Mouse (Mus musculus) C2C12 (cell line): ENCODE measurements around the gene Gm3045.

Experiments used
- CEBPB ChIP-seq: IDR thresholded peaks from one replicate; pipeline ENCODE4 v1.6.1; 2011; ENCODE audit warnings: low read depth, mild to moderate bottlenecking, control low read depth, moderate library complexity
- CTCF ChIP-seq: IDR thresholded peaks from one replicate; pipeline ENCODE4 v1.5.1; 2011; ENCODE audit not compliant: control insufficient read depth, insufficient read depth, insufficient read length
- FOSL1 ChIP-seq: IDR thresholded peaks from one replicate; pipeline ENCODE4 v1.8.0; 2011; ENCODE audit warnings: mild to moderate bottlenecking, low read length; ENCODE audit not compliant: poor library complexity, insufficient read depth, severe bottlenecking
- MAX ChIP-seq: IDR thresholded peaks from one replicate; pipeline ENCODE4 v1.6.1; 2011; ENCODE audit warnings: mild to moderate bottlenecking, control low read depth
- MYOD1 ChIP-seq: IDR thresholded peaks from one replicate; pipeline ENCODE4 v1.6.1; 2011; ENCODE audit warnings: low read depth; ENCODE audit not compliant: control insufficient read depth, insufficient read length
- MYOG ChIP-seq: IDR thresholded peaks from one replicate; pipeline ENCODE4 v1.6.1; 2011; ENCODE audit not compliant: control insufficient read depth, insufficient read length; ENCODE audit errors: extremely low read depth
- USF1 ChIP-seq: IDR thresholded peaks from one replicate; pipeline ENCODE4 v1.6.1; 2011; ENCODE audit warnings: low read depth, mild to moderate bottlenecking, control low read depth, moderate library complexity

- no peak for TF ChIP-seq CTCF
- TF ChIP-seq MAX: no peak
- TF ChIP-seq MYOG: no peak
- no peak for TF ChIP-seq USF1
- TF ChIP-seq MYOD1: no peak
- no peak for TF ChIP-seq CEBPB
- no peak for TF ChIP-seq FOSL1
These were observed at the start of gene Gm3045 for GRCm38 (mm10) chr13:56426365-56426764.
